Mouse (Mus musculus) erythroblast, embryonic 14.5 days (primary cell): Measurements from ENCODE around the gene St6galnac3.

Experiments
- GATA1 ChIP-seq: IDR thresholded peaks from 2 replicates; pipeline ENCODE4 v1.6.1; 2012; ENCODE audit warnings: low read length, inconsistent platforms, mixed read lengths
- TAL1 ChIP-seq: IDR thresholded peaks from 3 replicates; pipeline ENCODE4 v1.6.1; 2012; ENCODE audit warnings: low read length, inconsistent platforms, mixed read lengths

GRCm38 (mm10) chr3:153339940-153340339 lies 385.0 kb downstream of the St6galnac3 start:
- TF ChIP-seq TAL1 (no peak), GATA1 (no peak)
